Mouse (Mus musculus) cerebellum, adult 2 months (tissue): ENCODE measurements around the gene Tatdn3.

ENCODE experiments used
- CTCF ChIP-seq: fragments of 200-500 bp; IDR thresholded peaks from 2 replicates; pipeline ENCODE4 v1.5.1; 2011; ENCODE audit warnings: low read depth, mild to moderate bottlenecking, control low read depth, low read length, moderate library complexity, borderline replicate concordance; ENCODE audit not compliant: insufficient read depth
- POLR2A ChIP-seq: fragments of 200-500 bp; IDR thresholded peaks from 2 replicates; pipeline ENCODE4 v1.6.1; 2011; ENCODE audit warnings: low read length, control low read depth, borderline replicate concordance; ENCODE audit not compliant: insufficient read depth

GRCm38 (mm10) chr1:191045264-191045663 lies 17.5 kb downstream of the Tatdn3 start:
- TF ChIP-seq POLR2A (no peak), CTCF (no peak)
